Mouse (Mus musculus) heart, embryonic 16.5 days (tissue): Measurements from ENCODE around the gene Tubd1. TPM values are rescaled to one million over a fixed set of nuclear protein-coding genes. Genes with fewer than 3 reads are reported as not detected.

ENCODE experiments used
- ATAC-seq: fragments of 200-750 bp; cut with Nextera tagmentation; replicated peaks from 2 replicates; pipeline ENCODE4 v1.8.0; 2017; ENCODE audit warnings: moderate number of reproducible peaks; ENCODE audit not compliant: insufficient read depth, low FRiP score; ENCODE audit errors: extremely low read depth
- H3K27ac ChIP-seq: fragments of 300-500 bp; sonication (generic); 2 replicates; pipeline ENCODE4 v1.5.1; 2014; ENCODE audit warnings: mild to moderate bottlenecking, low read length, control low read depth, moderate library complexity
- H3K27me3 ChIP-seq: fragments of 300-500 bp; sonication (generic); 2 replicates; pipeline ENCODE4 v1.6.1; 2014; ENCODE audit warnings: low read length, mixed read lengths; ENCODE audit not compliant: control insufficient read depth, insufficient read depth
- H3K36me3 ChIP-seq: fragments of 300-500 bp; sonication (generic); 2 replicates; pipeline ENCODE4 v1.6.1; 2014; ENCODE audit not compliant: control insufficient read depth, insufficient read depth
- H3K4me1 ChIP-seq: fragments of 300-500 bp; sonication (generic); 2 replicates; pipeline ENCODE4 v1.6.1; 2014; ENCODE audit warnings: low read length, mixed read lengths; ENCODE audit not compliant: control insufficient read depth, insufficient read depth
- H3K4me2 ChIP-seq: fragments of 300-500 bp; sonication (generic); 2 replicates; pipeline ENCODE4 v1.6.1; 2014; ENCODE audit warnings: low read depth, mild to moderate bottlenecking, control low read depth, low read length
- H3K4me3 ChIP-seq: fragments of 300-500 bp; sonication (generic); 2 replicates; pipeline ENCODE4 v1.5.1; 2014; ENCODE audit warnings: mild to moderate bottlenecking, control low read depth, low read length
- H3K9ac ChIP-seq: fragments of 300-500 bp; sonication (generic); 2 replicates; pipeline ENCODE4 v1.6.1; 2014; ENCODE audit warnings: low read length, control low read depth
- H3K9me3 ChIP-seq: fragments of 300-500 bp; sonication (generic); replicated peaks from 2 replicates; pipeline ENCODE4 v1.6.1; 2016; ENCODE audit warnings: low read length; ENCODE audit not compliant: control insufficient read depth
- WGBS: fragments of 180-500 bp; shearing (Covaris S2); extraction: QIAGEN DNeasy Blood & Tissue Kit; methylation state at CpG from one replicate; pipeline ENCODE4 v1.1.7; 2014; 5-methylcytosine and 5-hydroxymethylcytosine counted together
- polyA plus RNA-seq: library from polyadenylated mRNA; unstranded; fragments of >200 nt; fragmentation: Nextera tagmentation; extraction: Ambion mirVana; gene quantifications from 2 replicates; pipeline ENCODE4 v1.2.1, GENCODE M21; 2015

Tubd1 gene
- polyA plus RNA-seq, 1 experiment from 2014 or later: 13.6 TPM

- Histone ChIP-seq H3K4me1 (peaks cover 22% of the 10 kb centered on the region), H3K36me3 (no peaks in the 10 kb centered on the region; the same call in 1 of the 2 replicates), H3K27ac (no peak overlapping the region), H3K27me3 (no peaks in the 10 kb centered on the region), H3K4me2 (no peak overlapping the region), H3K4me3 (no peak overlapping the region), H3K9ac (no peak overlapping the region), H3K9me3 (no peaks in the 10 kb centered on the region)
- 64% methylated on average over 2 of the region's 2 CpGs for WGBS
- no peak for ATAC-seq
Observed at GRCm38 (mm10) chr11:86572623-86573022, 27.8 kb downstream of the Tubd1 start.

GRCm38 (mm10) chr11:86573646-86574231 lies 28.9 kb downstream of the Tubd1 start:
- Histone ChIP-seq H3K4me3 (no peak overlapping the region), H3K4me1 (peaks cover 26% of the 10 kb centered on the region), H3K4me2 (no peak overlapping the region), H3K27me3 (no peaks in the 10 kb centered on the region), H3K9ac (no peak overlapping the region), H3K36me3 (no peaks in the 10 kb centered on the region), H3K9me3 (no peaks in the 10 kb centered on the region), H3K27ac (peak overlapping the region; percentile 41; the same call in 1 of the 2 replicates)
- no peak for ATAC-seq
- 84% methylated on average over 6 of the region's 6 CpGs for WGBS

DNA sequence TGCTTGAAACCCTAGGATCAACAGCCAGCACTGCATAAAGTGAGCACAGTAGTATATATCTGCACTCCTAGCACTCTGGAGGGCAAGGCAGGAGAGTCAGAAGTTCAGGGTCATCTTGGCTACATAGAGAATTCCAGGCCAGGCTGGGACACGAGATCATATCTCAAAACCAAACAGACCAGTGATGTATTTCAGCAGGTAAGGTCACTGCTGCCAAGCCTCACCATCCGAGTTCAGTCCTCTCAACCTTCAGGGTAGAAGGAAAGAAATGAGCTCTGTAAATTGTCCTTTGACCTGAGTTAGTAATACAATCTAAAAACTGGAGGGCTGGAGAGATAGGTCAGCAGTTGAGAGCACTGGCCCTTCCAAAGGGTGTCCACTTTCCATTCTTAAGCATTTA lies 29.6 kb downstream of the Tubd1 start:
- no peak for ATAC-seq
- Histone ChIP-seq H3K4me2 (no peak overlapping the region), H3K9ac (no peak overlapping the region), H3K27ac (no peak overlapping the region), H3K4me1 (peaks cover 32% of the 10 kb centered on the region), H3K9me3 (no peaks in the 10 kb centered on the region), H3K4me3 (no peak overlapping the region), H3K27me3 (no peaks in the 10 kb centered on the region), H3K36me3 (no peaks in the 10 kb centered on the region)
- WGBS: 48% methylated on average over 2 of the region's 2 CpGs

- H3K36me3 ChIP-seq: no peaks in the 10 kb centered on the region
Observed at GRCm38 (mm10) chr11:86575632-86576378, 31.0 kb downstream of the Tubd1 start.

GRCm38 (mm10) chr11:86577231-86577630 lies 32.4 kb downstream of the Tubd1 start:
- H3K27ac ChIP-seq: peak overlapping the region; percentile 69
- peak; percentile 16; the same call in 1 of the 2 replicates for ATAC-seq
- no peak overlapping the region for H3K4me3 ChIP-seq
- H3K36me3 ChIP-seq: no peaks in the 10 kb centered on the region
- WGBS: 39% methylated on average over 4 of the region's 4 CpGs
- H3K9ac ChIP-seq: no peak overlapping the region
- H3K4me1 ChIP-seq: peaks cover 36% of the 10 kb centered on the region
- H3K27me3 ChIP-seq: no peaks in the 10 kb centered on the region
- no peaks in the 10 kb centered on the region for H3K9me3 ChIP-seq
- H3K4me2 ChIP-seq: no peak overlapping the region

More at GRCm38 (mm10) chr11:86575632-86576378, 31.0 kb downstream of the Tubd1 start:
- no peak overlapping the region for H3K27ac ChIP-seq
- H3K4me3 ChIP-seq: no peak overlapping the region
- no peak overlapping the region for H3K9ac ChIP-seq
- 81% methylated on average over 7 of the region's 7 CpGs for WGBS
- H3K27me3 ChIP-seq: no peaks in the 10 kb centered on the region
- H3K4me2 ChIP-seq: no peak overlapping the region
- no peaks in the 10 kb centered on the region for H3K9me3 ChIP-seq
- peaks cover 36% of the 10 kb centered on the region for H3K4me1 ChIP-seq
- no peak for ATAC-seq

- H3K36me3 ChIP-seq: peaks cover 2% of the 10 kb centered on the region; the same call in 1 of the 2 replicates
- no peak for ATAC-seq
- H3K4me3 ChIP-seq: no peak overlapping the region
- no peaks in the 10 kb centered on the region for H3K27me3 ChIP-seq
- peak overlapping the region; percentile 66 for H3K27ac ChIP-seq
- H3K4me1 ChIP-seq: peaks cover 36% of the 10 kb centered on the region
- 0 out of 2 replicates have a peak overlapping the region, but pooled peaks have one; percentile 16 for H3K9ac ChIP-seq
- 0 out of 2 replicates have a peak overlapping the region, but pooled peaks have one; percentile 26 for H3K4me2 ChIP-seq
- no peaks in the 10 kb centered on the region for H3K9me3 ChIP-seq
- 71% methylated on average over 6 of the region's 6 CpGs for WGBS
Observed at GRCm38 (mm10) chr11:86578106-86578808, 33.5 kb downstream of the Tubd1 start.

- peak overlapping the region; percentile 16; the same call in 1 of the 2 replicates for H3K9ac ChIP-seq
- peak overlapping the region; percentile 26; the same call in 1 of the 2 replicates for H3K4me2 ChIP-seq
- H3K27me3 ChIP-seq: no peaks in the 10 kb centered on the region
- peaks cover 2% of the 10 kb centered on the region; the same call in 1 of the 2 replicates for H3K36me3 ChIP-seq
- H3K4me1 ChIP-seq: peaks cover 36% of the 10 kb centered on the region
- no peaks in the 10 kb centered on the region for H3K9me3 ChIP-seq
- ATAC-seq: no peak
- no peak overlapping the region for H3K4me3 ChIP-seq
- WGBS: 59% methylated on average over 25 of the region's 25 CpGs
- peak overlapping the region; percentile 57 for H3K27ac ChIP-seq
Observed at GRCm38 (mm10) chr11:86578809-86579730, 34.3 kb downstream of the Tubd1 start.

DNA sequence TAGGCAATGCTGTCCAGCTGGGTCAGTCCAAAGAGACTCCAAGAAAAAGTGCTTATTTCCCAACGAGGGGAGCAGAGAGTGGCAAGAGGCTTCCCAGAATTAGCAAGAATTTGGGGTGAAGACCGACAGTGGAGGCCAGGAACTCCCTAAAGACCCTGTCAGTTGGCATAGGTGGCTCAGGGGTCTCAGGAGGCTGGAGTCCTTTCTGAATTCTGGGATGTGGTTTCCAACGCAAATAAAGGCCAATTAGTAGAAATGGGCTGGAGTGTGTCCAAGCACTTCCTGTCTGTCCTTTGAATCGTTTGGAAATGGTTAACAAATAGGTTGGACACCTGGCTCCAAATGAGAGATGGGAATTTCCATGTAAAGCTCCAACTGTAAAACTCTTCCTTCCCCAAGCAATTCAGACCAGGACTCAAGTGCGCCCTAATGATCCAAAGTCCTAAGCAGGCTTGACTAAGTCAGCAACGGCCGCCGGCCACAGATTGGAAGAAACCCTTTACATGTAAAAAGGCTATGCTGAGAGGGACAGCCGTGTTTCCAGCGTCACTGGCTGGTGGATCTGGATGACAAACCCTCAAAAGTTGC lies 35.0 kb downstream of the Tubd1 start:
- no peaks in the 10 kb centered on the region for H3K27me3 ChIP-seq
- H3K9ac ChIP-seq: no peak overlapping the region
- 72% methylated on average over 10 of the region's 10 CpGs for WGBS
- H3K36me3 ChIP-seq: peaks cover 2% of the 10 kb centered on the region; the same call in 1 of the 2 replicates
- no peak overlapping the region for H3K4me2 ChIP-seq
- H3K4me3 ChIP-seq: no peak overlapping the region
- ATAC-seq: no peak
- H3K27ac ChIP-seq: peak overlapping the region; percentile 57
- H3K4me1 ChIP-seq: peaks cover 40% of the 10 kb centered on the region
- no peaks in the 10 kb centered on the region for H3K9me3 ChIP-seq
